Mouse (Mus musculus) bone marrow, adult 2 months (tissue): ENCODE results near the gene Snx27.

Source experiments
- CTCF ChIP-seq: fragments of 200-500 bp; IDR thresholded peaks from 2 replicates; pipeline ENCODE4 v1.5.1; 2011; ENCODE audit warnings: low read length, control low read depth; ENCODE audit not compliant: control insufficient read depth, insufficient read depth
- POLR2A ChIP-seq: fragments of 200-500 bp; IDR thresholded peaks from 2 replicates; pipeline ENCODE4 v1.6.1; 2011; ENCODE audit warnings: low read depth, mild to moderate bottlenecking, control low read depth, low read length, borderline replicate concordance; ENCODE audit not compliant: control insufficient read depth

GRCm38 (mm10) chr3:94483790-94484439 is 98.6 kb downstream of the Snx27 start:
- TF ChIP-seq POLR2A (no peak), CTCF (no peak)
